Mouse (Mus musculus) kidney, embryonic 16.5 days (tissue): ENCODE measurements at regions not wholly inside any gene's neighbourhood (a gene's known extent, or its start where the extent isn't known, plus 50 kb on each side); places are given as distances from the start of the nearest gene placed in this dataset.

Source experiments
- ATAC-seq: fragments of 200-750 bp; cut with Nextera tagmentation; 2 replicates; pipeline ENCODE4 v1.8.0; 2017; ENCODE audit warnings: moderate TSS enrichment; ENCODE audit not compliant: low FRiP score, low TSS enrichment
- H3K27ac ChIP-seq: fragments of 300-500 bp; sonication (generic); 2 replicates; pipeline ENCODE4 v1.5.1; 2014; ENCODE audit warnings: low read length
- H3K27me3 ChIP-seq: fragments of 300-500 bp; sonication (generic); 2 replicates; pipeline ENCODE4 v1.6.1; 2014; ENCODE audit warnings: low read length, control low read depth, mixed read lengths; ENCODE audit not compliant: insufficient read depth
- H3K36me3 ChIP-seq: fragments of 300-500 bp; sonication (generic); 2 replicates; pipeline ENCODE4 v1.6.1; 2014; ENCODE audit warnings: low read length, control low read depth, mixed read lengths; ENCODE audit not compliant: insufficient read depth
- H3K4me1 ChIP-seq: fragments of 300-500 bp; sonication (generic); 2 replicates; pipeline ENCODE4 v1.6.1; 2014; ENCODE audit warnings: low read length, control low read depth, mixed read lengths; ENCODE audit not compliant: insufficient read depth
- H3K4me2 ChIP-seq: fragments of 300-500 bp; sonication (generic); replicated peaks from 2 replicates; pipeline ENCODE4 v1.6.1; 2014; ENCODE audit warnings: low read depth, low read length
- H3K4me3 ChIP-seq: fragments of 300-500 bp; sonication (generic); 2 replicates; pipeline ENCODE4 v1.5.1; 2014; ENCODE audit warnings: mild to moderate bottlenecking, low read length
- H3K9ac ChIP-seq: fragments of 300-500 bp; sonication (generic); replicated peaks from 2 replicates; pipeline ENCODE4 v1.6.1; 2014; ENCODE audit warnings: low read length
- H3K9me3 ChIP-seq: fragments of 300-500 bp; sonication (generic); 2 replicates; pipeline ENCODE4 v1.6.1; 2016; ENCODE audit warnings: low read length, control low read depth
- WGBS: fragments of 180-500 bp; shearing (Covaris S2); extraction: QIAGEN DNeasy Blood & Tissue Kit; methylation state at CpG from one replicate; pipeline ENCODE4 v1.1.7; 2014; 5-methylcytosine and 5-hydroxymethylcytosine counted together

GRCm38 (mm10) chr10:99450714-99451625 lies 187.9 kb downstream of the Dusp6 start:
- ATAC-seq: 0 out of 2 replicates have a peak, but pooled peaks have one; percentile 16
- Histone ChIP-seq H3K27me3 (no peaks in the 10 kb centered on the region), H3K27ac (no peak overlapping the region), H3K9ac (no peak overlapping the region), H3K4me3 (no peak overlapping the region), H3K36me3 (no peaks in the 10 kb centered on the region), H3K9me3 (no peaks in the 10 kb centered on the region), H3K4me2 (no peak overlapping the region), H3K4me1 (peaks cover 11% of the 10 kb centered on the region)
- 47% methylated on average over 9 of the region's 9 CpGs for WGBS

GRCm38 (mm10) chr10:99451639-99452417 lies 188.8 kb downstream of the Dusp6 start:
- Histone ChIP-seq H3K27ac (peak overlapping the region; percentile 29; the same call in 1 of the 2 replicates), H3K4me2 (peak overlapping the region; percentile 16; the same call in 1 of the 2 replicates), H3K4me3 (no peak overlapping the region), H3K9me3 (no peaks in the 10 kb centered on the region), H3K36me3 (no peaks in the 10 kb centered on the region), H3K9ac (no peak overlapping the region), H3K4me1 (peaks cover 11% of the 10 kb centered on the region), H3K27me3 (no peaks in the 10 kb centered on the region)
- ATAC-seq: peak; percentile 93
- WGBS: 12% methylated on average over 10 of the region's 10 CpGs

GRCm38 (mm10) chr10:99456180-99456579 lies 193.1 kb downstream of the Dusp6 start:
- H3K27ac ChIP-seq: no peak overlapping the region
- peaks cover 25% of the 10 kb centered on the region for H3K4me1 ChIP-seq
- H3K4me3 ChIP-seq: no peak overlapping the region
- 84% methylated on average over 5 of the region's 5 CpGs for WGBS
- no peaks in the 10 kb centered on the region for H3K36me3 ChIP-seq
- no peak for ATAC-seq
- no peak overlapping the region for H3K9ac ChIP-seq
- H3K27me3 ChIP-seq: no peaks in the 10 kb centered on the region
- H3K4me2 ChIP-seq: no peak overlapping the region
- no peaks in the 10 kb centered on the region for H3K9me3 ChIP-seq

- Histone ChIP-seq H3K27ac (no peak overlapping the region), H3K27me3 (no peaks in the 10 kb centered on the region), H3K9ac (no peak overlapping the region), H3K4me1 (peaks cover 20% of the 10 kb centered on the region), H3K4me3 (no peak overlapping the region), H3K36me3 (no peaks in the 10 kb centered on the region), H3K9me3 (no peaks in the 10 kb centered on the region), H3K4me2 (no peak overlapping the region)
- whole genome bisulfite sequencing: 58% methylated on average over 3 of the region's 3 CpGs
- no peak; the same call in 1 of the 2 replicates for ATAC-seq
These were observed 195.0 kb downstream of the Dusp6 start for GRCm38 (mm10) chr10:99458047-99458446.

GRCm38 (mm10) chr10:99459171-99459660 lies 196.2 kb downstream of the Dusp6 start:
- ATAC-seq: no peak
- H3K4me2 ChIP-seq: no peak overlapping the region
- no peak overlapping the region for H3K9ac ChIP-seq
- no peak overlapping the region for H3K4me3 ChIP-seq
- H3K4me1 ChIP-seq: peaks cover 20% of the 10 kb centered on the region
- 63% methylated on average over 9 of the region's 9 CpGs for WGBS
- peak overlapping the region; percentile 27; the same call in 1 of the 2 replicates for H3K27ac ChIP-seq
- H3K36me3 ChIP-seq: no peaks in the 10 kb centered on the region
- H3K27me3 ChIP-seq: no peaks in the 10 kb centered on the region
- no peaks in the 10 kb centered on the region for H3K9me3 ChIP-seq

GRCm38 (mm10) chr10:99459823-99460361 lies 196.9 kb downstream of the Dusp6 start:
- Histone ChIP-seq H3K4me3 (no peak overlapping the region), H3K9me3 (no peaks in the 10 kb centered on the region), H3K27me3 (no peaks in the 10 kb centered on the region), H3K9ac (no peak overlapping the region), H3K36me3 (no peaks in the 10 kb centered on the region), H3K27ac (peak overlapping the region; percentile 27; the same call in 1 of the 2 replicates), H3K4me2 (peak overlapping the region; percentile 35), H3K4me1 (peaks cover 20% of the 10 kb centered on the region)
- ATAC-seq: no peak
- WGBS: 36% methylated on average over 10 of the region's 10 CpGs

GRCm38 (mm10) chr10:99460847-99461445 lies 197.9 kb downstream of the Dusp6 start:
- Histone ChIP-seq H3K27ac (peak overlapping the region; percentile 80), H3K9me3 (no peaks in the 10 kb centered on the region), H3K36me3 (no peaks in the 10 kb centered on the region), H3K9ac (peak overlapping the region; percentile 59), H3K4me3 (peak overlapping the region; percentile 41), H3K27me3 (no peaks in the 10 kb centered on the region), H3K4me2 (peak overlapping the region; percentile 77), H3K4me1 (peaks cover 20% of the 10 kb centered on the region)
- peak; percentile 69 for ATAC-seq
- WGBS: 4% methylated on average over 17 of the region's 17 CpGs

GRCm38 (mm10) chr10:99461446-99461966 lies 198.5 kb downstream of the Dusp6 start:
- Histone ChIP-seq H3K4me1 (peaks cover 20% of the 10 kb centered on the region), H3K4me2 (peak overlapping the region; percentile 77), H3K27ac (peak overlapping the region; percentile 80), H3K36me3 (no peaks in the 10 kb centered on the region), H3K4me3 (peak overlapping the region; percentile 41), H3K9ac (peak overlapping the region; percentile 59), H3K9me3 (no peaks in the 10 kb centered on the region), H3K27me3 (no peaks in the 10 kb centered on the region)
- peak; percentile 69 for ATAC-seq
- WGBS: 3% methylated on average over 13 of the region's 13 CpGs

- Histone ChIP-seq H3K36me3 (no peaks in the 10 kb centered on the region), H3K4me2 (no peak overlapping the region), H3K9ac (no peak overlapping the region), H3K27me3 (no peaks in the 10 kb centered on the region), H3K27ac (peak overlapping the region; percentile 69; the same call in 1 of the 2 replicates), H3K4me1 (peaks cover 2% of the 10 kb centered on the region; the same call in 1 of the 2 replicates), H3K4me3 (no peak overlapping the region), H3K9me3 (no peaks in the 10 kb centered on the region)
- WGBS: 100% methylated on average over 1 of the region's 1 CpGs
- ATAC-seq: no peak
These were observed 203.7 kb downstream of the Dusp6 start for GRCm38 (mm10) chr10:99466695-99467094.
